Mouse (Mus musculus) liver, adult (tissue): Measurements from ENCODE around the gene Tma16.

Experiments
- GATA4 ChIP-seq: IDR thresholded peaks from 2 replicates; pipeline ENCODE4 v1.6.1; 2014; ENCODE audit warnings: mild to moderate bottlenecking, low read length; ENCODE audit not compliant: insufficient replicate concordance

Tma16 gene

DNA sequence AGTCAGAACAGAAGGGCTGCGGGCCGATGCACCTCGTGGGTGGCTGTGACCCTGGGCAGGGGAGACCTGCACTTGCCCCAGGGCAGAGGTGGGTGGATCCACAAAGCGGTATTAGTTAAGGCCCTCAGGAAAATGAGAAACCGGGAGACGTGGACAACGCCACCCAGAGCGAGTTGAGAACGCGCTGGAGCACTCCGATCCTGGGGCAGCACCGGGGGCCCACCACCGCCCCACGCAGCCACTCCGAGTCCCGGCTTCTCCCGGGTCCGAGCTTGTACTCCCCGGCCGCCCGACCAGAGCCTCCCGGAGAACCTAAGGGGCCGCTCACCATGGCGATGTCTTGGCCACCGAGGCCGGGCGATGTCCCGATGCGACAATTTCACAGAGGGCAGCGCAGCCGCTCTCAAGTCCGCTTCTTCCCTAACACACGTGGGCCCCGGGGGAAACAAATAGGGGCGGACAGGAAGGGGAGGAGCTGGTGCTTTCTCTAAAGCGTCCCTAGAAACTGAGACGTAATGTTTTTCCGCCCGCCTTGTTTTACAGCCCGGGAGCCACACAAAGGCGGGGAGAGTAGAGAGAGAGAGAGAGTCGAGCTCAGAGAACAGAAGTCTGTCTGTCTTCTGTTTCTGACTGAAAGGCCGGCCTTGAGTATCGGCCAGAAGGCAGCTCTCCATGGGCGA is at the start of gene Tma16:
Tma16 (minus strand) TSS at position 447 of the 680 bp plus-strand sequence.
- TF ChIP-seq GATA4, result no peak

DNA sequence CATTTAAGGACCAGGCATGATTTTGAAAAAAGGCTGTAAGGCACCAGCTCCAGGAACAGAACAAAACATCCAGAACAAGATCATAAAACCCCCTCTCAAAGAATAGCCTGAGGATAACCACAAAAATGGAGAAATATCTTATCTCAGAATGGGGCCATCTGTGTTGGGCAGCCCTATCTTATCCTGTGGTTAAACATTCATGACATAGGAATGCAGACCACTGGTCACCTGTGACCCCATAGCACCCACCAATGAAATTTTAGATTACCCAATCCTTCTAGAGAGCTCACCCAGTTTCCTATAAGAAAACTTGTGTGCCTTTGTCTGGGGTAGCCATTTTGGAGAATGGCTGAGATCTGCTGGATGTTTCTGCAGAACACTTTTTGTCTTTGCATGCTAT is 34.2 kb upstream of the Tma16 start:
- no peak for TF ChIP-seq GATA4

- no peak for TF ChIP-seq GATA4
Observed at GRCm38 (mm10) chr8:66519149-66519548, 32.8 kb upstream of the Tma16 start.

GRCm38 (mm10) chr8:66511537-66511936 is 25.2 kb upstream of the Tma16 start, which contains the start of gene Tktl2:
Tktl2 (plus strand) TSS chr8:66511756.
- TF ChIP-seq GATA4, result no peak

DNA sequence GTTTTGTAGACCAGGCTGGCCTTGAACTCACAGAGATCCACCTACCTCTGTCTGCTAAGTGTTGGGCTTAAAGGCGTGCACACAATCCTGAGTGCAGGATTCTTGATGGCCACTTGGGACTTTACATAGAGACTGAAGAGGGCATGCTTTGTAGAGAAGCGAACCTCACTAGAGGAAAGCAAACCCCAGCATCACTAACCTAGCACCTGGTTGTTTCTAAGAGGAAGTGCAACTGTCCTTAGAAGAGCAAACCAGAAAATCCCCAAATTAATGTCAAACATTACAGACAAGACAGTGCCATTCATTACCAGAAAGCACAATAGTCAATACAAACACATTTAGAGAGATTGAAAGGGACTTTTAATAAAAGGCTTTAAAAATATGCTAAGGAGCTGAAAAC is 17.1 kb upstream of the Tma16 start:
- TF ChIP-seq GATA4, result no peak

- no peak for TF ChIP-seq GATA4
Observed at GRCm38 (mm10) chr8:66496998-66497577, 10.8 kb upstream of the Tma16 start.

DNA sequence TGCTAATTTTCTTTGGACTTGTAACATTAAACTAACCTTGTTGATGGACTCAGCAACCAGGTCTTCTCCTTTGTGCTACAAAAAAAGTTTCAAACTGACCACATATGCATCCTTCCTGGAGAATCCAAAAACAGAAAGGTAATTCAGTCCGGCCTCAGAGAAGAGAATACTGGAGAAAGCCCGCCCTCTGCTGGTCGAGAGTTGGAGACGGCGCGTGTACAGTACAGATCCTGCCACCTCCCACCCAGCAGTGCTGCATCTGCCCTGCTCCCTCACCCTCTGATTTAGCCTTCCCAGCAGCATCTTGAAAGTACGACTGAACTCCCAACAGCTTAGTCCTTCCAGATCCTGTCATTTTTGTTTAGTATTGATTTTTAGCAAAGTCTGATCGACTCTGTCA is 9.4 kb upstream of the Tma16 start:
- TF ChIP-seq GATA4, result no peak

- no peak for TF ChIP-seq GATA4
Observed at GRCm38 (mm10) chr8:66494496-66494895, 8.2 kb upstream of the Tma16 start.

DNA sequence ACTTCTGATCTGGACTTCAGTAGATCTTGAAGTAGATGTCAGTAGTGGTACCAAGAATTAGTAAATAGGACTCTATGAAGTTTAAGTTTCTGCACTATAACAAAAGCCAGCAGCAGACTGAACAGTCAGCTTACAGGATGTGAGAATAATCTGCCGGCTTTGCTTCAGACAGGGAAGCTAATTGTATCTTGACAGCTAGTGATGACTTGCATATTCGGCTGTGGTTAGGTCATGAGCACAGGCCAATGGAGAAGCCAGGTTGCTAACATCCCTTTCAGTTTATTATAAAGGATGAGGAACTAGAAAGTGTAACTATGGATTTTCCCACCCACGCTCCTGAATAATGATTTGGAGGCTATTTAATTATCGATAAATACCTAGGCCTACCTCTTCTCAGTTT is 4.3 kb upstream of the Tma16 start:
- no peak for TF ChIP-seq GATA4

- no peak for TF ChIP-seq GATA4
Observed at GRCm38 (mm10) chr8:66488556-66488955, 2.2 kb upstream of the Tma16 start.

- TF ChIP-seq GATA4, result no peak
Observed at GRCm38 (mm10) chr8:66476880-66477279, 9.4 kb downstream of the Tma16 start.

GRCm38 (mm10) chr8:66469821-66470220 is 16.5 kb downstream of the Tma16 start:
- no peak for TF ChIP-seq GATA4

DNA sequence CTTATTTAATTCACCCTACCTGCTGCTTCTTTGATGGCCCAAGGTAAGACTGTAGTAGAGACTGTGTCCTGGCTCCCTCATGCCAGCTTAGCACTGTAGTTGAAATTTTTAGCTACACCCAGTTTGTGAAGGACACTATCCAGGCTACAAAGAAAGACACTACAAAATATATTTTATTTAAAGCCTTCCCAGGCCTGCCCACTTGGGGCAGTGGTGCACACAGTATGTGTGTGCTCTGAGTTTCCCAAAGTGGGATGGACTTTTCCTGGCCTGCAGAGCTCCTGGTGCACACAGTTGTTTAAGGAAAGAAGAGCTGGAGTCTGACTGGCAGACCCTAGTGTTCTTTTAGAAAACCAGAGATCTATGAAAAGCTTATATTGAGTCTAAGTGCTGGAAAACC is 29.3 kb downstream of the Tma16 start:
- no peak for TF ChIP-seq GATA4

GRCm38 (mm10) chr8:66450691-66451090 is 35.6 kb downstream of the Tma16 start:
- TF ChIP-seq GATA4, result no peak

DNA sequence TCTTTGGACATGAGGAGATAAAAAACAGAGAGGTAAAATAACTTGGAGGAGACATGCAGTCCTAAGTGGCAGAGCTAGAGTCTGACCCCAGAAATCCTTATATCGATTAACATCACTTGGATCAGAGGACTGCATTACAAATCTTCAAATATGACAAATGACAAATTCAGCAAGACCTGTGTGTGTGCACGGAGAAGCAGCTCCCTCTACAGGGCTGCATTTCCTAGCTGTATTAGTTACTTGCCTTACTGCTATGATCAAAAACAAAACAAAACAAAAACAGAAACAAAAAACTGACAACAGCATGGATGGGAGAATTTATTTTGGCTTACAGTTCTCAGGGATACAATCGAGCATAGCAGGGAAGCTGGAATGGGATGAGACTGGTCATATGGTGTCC is 41.0 kb downstream of the Tma16 start:
- TF ChIP-seq GATA4, result no peak

GRCm38 (mm10) chr8:66444141-66444540 is 42.2 kb downstream of the Tma16 start:
- TF ChIP-seq GATA4, result no peak

DNA sequence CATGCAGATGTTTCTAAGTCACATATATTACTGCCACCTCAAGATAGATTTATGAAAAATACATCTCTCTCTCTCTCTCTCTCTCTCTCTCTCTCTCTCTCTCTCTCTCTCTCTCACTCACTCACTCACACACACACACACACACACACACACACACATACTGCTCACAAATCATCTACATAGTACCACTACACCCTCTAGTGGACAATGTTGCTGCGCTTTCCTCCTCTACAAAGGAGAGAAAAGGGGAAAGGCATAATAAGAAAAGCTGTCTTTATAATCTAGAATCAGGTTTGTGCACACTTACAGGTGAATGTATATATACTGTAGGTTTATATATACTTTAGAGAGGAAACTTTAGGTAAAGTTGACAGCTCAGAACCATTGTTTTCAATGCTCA is 43.6 kb downstream of the Tma16 start:
- no peak for TF ChIP-seq GATA4

- no peak for TF ChIP-seq GATA4
Observed at GRCm38 (mm10) chr8:66441123-66441522, 45.2 kb downstream of the Tma16 start.

DNA sequence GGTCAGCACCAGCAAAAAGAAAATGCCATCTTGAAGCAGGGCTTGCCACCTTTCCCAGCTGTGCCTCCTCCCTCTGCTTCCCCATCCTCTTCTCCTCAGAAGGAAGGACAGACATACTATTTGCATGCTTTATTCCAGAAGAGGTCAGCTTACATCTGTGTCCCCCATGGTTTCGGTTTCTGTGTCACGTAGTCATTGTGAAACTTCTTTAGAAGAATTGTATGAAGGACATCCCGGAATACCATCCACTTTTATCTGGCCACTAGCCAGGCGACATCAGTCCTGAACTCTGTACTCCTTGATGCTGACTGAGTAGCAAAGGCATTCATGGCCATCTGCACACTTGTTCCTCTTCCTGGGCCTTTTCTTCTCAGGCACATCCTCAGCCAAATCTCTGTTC is 47.9 kb downstream of the Tma16 start:
- no peak for TF ChIP-seq GATA4
